ENCODE assay signal across 28 mouse cellular contexts in the genomic region with DNA sequence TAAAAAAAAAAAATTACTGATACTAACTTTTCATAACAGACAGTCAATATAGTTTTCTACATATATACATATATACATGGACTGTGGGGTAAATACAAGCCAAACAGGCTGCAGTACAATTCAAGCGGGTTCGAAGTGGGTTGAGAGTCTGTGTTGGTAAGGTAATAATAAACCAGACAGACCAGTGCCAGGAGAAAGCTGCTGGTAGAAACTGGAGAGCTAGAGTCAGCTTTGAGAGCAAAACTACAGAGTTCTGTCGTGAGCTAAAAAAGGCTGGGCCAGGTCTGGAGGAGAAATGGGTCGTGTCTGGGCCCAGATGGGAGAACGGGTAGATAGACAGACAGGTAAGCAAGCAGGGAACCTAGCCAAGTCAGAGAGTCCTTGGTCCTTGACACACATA. TPM values are rescaled to one million over a fixed set of nuclear protein-coding genes. Genes with fewer than 3 reads are reported as not detected.
"Had no signal": no experiment of that assay in that cellular context is flagged by ENCODE, and none has a peak within 500 bp of the region (broad histone marks: within the 10 kb centered on the region; RNA-seq: fewer than 3 reads in every experiment).

No protein-coding gene starts in this region.

- H3K9ac ChIP-seq: heart, embryonic 12.5 days; heart, embryonic 13.5 days; heart, embryonic 15.5 days; hindbrain, embryonic 12.5 days; hindbrain, embryonic 13.5 days; hindbrain, embryonic 14.5 days; hindbrain, embryonic 15.5 days; intestine, embryonic 15.5 days had no signal

- DNase-seq: heart, postnatal 10 days; heart, postnatal 14 days; heart, postnatal 36 days; heart, postnatal 4 days; kidney, adult 18-20 months; kidney, postnatal 10 days; kidney, postnatal 14 days; layer of hippocampus, adult 9-11 months; layer of hippocampus, postnatal 36 days had no signal

- ATAC-seq: hindbrain, embryonic 16.5 days; hindbrain, postnatal 0 days; inflammation-experienced regulatory T-cells, adult 6 months; intestine, embryonic 15.5 days; intestine, embryonic 16.5 days; intestine, postnatal 0 days had no signal

- H3K27me3 ChIP-seq: heart, embryonic 12.5 days; heart, embryonic 13.5 days; heart, embryonic 15.5 days; hindbrain, embryonic 12.5 days; hindbrain, embryonic 13.5 days; hindbrain, embryonic 15.5 days; intestine, embryonic 15.5 days had no signal

- H3K27ac ChIP-seq: heart, embryonic 10.5 days; heart, embryonic 13.5 days; heart, embryonic 15.5 days; hindbrain, embryonic 10.5 days; hindbrain, embryonic 12.5 days; hindbrain, embryonic 13.5 days; hindbrain, embryonic 14.5 days; hindbrain, embryonic 15.5 days; hindbrain, postnatal 0 days; intestine, embryonic 15.5 days; kidney, postnatal 0 days; layer of hippocampus, adult 2 months; left cerebral cortex, adult 2 months had no signal

- H3K4me2 ChIP-seq: heart, embryonic 11.5 days; heart, embryonic 12.5 days; heart, embryonic 13.5 days; heart, embryonic 15.5 days; hindbrain, embryonic 12.5 days; hindbrain, embryonic 13.5 days; hindbrain, embryonic 14.5 days; hindbrain, embryonic 15.5 days; intestine, embryonic 15.5 days had no signal

- H3K4me1 ChIP-seq: heart, embryonic 10.5 days; heart, embryonic 12.5 days; heart, embryonic 15.5 days; hindbrain, embryonic 10.5 days; hindbrain, embryonic 12.5 days; hindbrain, embryonic 13.5 days; hindbrain, embryonic 15.5 days had no signal

- H3K4me3 ChIP-seq: heart, embryonic 10.5 days; heart, embryonic 12.5 days; heart, embryonic 13.5 days; heart, embryonic 15.5 days; hindbrain, embryonic 10.5 days; hindbrain, embryonic 12.5 days; hindbrain, embryonic 13.5 days; hindbrain, embryonic 15.5 days; intestine, embryonic 15.5 days; layer of hippocampus, adult 2 months; left cerebral cortex, adult 2 months had no signal

- H3K36me3 ChIP-seq: heart, embryonic 10.5 days; heart, embryonic 12.5 days; heart, embryonic 13.5 days; heart, embryonic 15.5 days; hindbrain, embryonic 10.5 days; hindbrain, embryonic 12.5 days; hindbrain, embryonic 13.5 days; hindbrain, embryonic 15.5 days; intestine, embryonic 15.5 days had no signal

- H3K9me3 ChIP-seq: heart, embryonic 10.5 days; heart, embryonic 12.5 days; heart, embryonic 13.5 days; heart, embryonic 15.5 days; hindbrain, embryonic 10.5 days; hindbrain, embryonic 12.5 days; hindbrain, embryonic 13.5 days; hindbrain, embryonic 15.5 days; intestine, embryonic 15.5 days had no signal

RNA-seq across cellular contexts. Expression of gene B3gnt7, which starts 18.5 kb away (rescaled TPM):
- polyA plus RNA-seq: inflammation-experienced regulatory T-cells, adult 6 months had no signal
